Mouse (Mus musculus) lung, adult 18-20 months (tissue): ENCODE measurements around the gene Poc5.

Experiments
- DNase-seq, 2 experiments: peaks; one replicate each; pipeline ENCODE4 v3.0.0; 2022; ENCODE audit warnings: mixed read lengths in 2 of 2

The Poc5 gene

GRCm38 (mm10) chr13:96388042-96388888 lies at the start of gene Poc5:
Poc5 (plus strand) TSS chr13:96388294.
- DNase-seq, result peak; percentile 99

- DNase-seq, result no peak
Observed at GRCm38 (mm10) chr13:96341461-96341860, 46.6 kb upstream of the Poc5 start.

DNA sequence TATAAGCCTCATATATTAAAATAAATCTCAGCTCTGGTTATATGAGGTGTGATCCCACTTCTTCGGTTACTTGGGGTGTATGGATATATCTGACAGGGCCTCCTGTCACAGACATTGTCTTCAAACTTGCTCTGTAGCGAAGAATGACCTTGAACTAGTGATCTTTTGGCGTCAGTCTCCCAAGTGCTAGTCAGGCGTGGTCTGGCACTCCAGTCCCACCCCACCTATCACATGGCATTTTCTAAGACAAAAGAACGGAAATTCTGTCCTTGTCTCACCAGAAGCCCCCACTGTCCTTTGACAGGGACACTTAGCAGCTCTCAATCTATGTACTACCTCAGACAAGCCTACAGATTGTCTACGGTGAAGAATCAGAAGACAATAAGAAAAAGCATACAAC lies 43.3 kb upstream of the Poc5 start:
- no peak for DNase-seq

GRCm38 (mm10) chr13:96346581-96346980 lies 41.5 kb upstream of the Poc5 start:
- DNase-seq, result no peak

- no peak for DNase-seq
Observed at GRCm38 (mm10) chr13:96350207-96350606, 37.9 kb upstream of the Poc5 start.

DNA sequence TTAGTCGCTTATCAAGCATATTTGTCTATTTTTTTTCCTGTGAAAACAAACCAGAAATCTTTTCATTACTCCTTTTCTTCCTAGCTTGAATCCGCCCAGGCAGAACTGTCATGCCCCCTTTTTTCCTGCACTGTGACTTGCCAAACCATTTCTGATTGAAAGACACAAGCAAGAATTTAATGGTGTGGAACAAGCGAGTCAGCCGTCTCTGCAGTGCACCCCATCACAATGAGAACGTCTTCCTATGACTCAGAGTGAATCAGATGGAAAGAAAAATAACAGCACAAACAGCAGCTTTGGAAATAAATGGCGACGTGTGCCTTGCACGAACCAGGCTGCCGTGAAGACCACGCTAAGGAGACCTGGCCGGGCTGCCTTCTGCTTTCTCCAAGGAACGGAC lies 36.8 kb upstream of the Poc5 start:
- DNase-seq, result no peak

GRCm38 (mm10) chr13:96375519-96375918 lies 12.6 kb upstream of the Poc5 start:
- DNase-seq, result no peak

- DNase-seq, result no peak
Observed at GRCm38 (mm10) chr13:96376871-96377270, 11.2 kb upstream of the Poc5 start.

- DNase-seq, result no peak
Observed at GRCm38 (mm10) chr13:96377883-96378282, 10.2 kb upstream of the Poc5 start.

DNA sequence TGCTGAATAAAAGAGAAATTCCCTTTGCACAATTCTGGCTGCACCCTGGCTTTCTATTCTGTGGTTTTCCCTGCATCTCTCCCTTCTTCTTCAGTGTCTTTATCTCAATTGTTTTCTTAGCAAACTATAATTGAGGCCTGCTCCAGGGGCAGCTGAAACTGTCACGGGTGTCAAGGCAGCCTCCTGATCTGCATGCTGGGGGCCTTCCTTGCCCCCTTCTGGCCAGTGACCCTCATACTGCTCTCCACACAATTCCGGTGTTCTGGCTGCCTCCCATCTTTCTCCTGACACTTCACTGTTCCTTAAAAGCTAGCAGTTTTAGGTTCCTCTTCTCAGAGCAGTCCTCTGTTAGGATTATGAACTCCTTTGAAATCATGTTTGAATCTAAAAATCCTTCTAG lies 1.2 kb downstream of the Poc5 start:
- no peak for DNase-seq

GRCm38 (mm10) chr13:96401251-96401650 lies 13.2 kb downstream of the Poc5 start:
- DNase-seq, result no peak

DNA sequence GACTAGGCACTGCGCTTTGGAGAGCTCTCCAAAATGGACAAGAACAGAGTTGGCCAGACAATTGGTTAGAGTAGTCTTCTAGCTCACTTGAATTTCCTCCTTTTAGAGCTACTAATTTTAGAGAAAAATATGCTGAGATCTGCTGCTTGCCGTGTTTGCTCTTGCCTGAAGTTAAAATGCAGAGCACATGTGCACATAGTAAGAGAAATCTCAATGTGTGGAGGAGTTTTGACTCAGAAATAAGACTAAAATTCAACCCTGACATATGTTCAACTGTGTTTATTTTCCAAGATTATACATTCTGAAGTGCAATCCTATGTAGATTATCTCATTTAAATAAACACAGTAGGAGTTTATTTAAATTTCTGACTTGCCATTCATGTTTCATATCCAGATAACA lies 17.4 kb downstream of the Poc5 start:
- no peak for DNase-seq

- peak; percentile 7 to 36 for DNase-seq
Observed at GRCm38 (mm10) chr13:96407040-96407439, 18.9 kb downstream of the Poc5 start.

- no peak for DNase-seq
Observed at GRCm38 (mm10) chr13:96408786-96409185, 20.7 kb downstream of the Poc5 start.

DNA sequence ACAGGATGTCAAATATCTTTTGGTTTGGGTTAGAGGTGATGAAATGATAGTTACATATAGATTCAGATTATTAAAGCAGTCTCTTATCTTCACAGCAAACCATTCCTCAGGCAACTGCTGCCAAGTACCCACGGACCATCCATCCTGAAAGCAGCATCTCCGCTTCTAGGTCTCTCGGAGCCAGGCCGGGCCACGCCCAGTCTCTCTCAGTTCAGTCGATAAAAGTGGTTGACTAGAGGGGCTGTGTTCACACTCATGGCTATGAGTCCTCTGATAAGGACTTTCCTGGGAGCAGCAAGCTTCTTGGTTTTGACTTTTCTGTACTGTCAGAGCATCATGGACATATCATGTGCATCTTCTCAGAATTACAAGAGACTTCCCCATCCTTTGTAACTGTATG lies 26.3 kb downstream of the Poc5 start:
- no peak for DNase-seq

- no peak for DNase-seq
Observed at GRCm38 (mm10) chr13:96416380-96416779, 28.3 kb downstream of the Poc5 start.

GRCm38 (mm10) chr13:96417261-96417813 lies 29.2 kb downstream of the Poc5 start:
- DNase-seq, result no peak

DNA sequence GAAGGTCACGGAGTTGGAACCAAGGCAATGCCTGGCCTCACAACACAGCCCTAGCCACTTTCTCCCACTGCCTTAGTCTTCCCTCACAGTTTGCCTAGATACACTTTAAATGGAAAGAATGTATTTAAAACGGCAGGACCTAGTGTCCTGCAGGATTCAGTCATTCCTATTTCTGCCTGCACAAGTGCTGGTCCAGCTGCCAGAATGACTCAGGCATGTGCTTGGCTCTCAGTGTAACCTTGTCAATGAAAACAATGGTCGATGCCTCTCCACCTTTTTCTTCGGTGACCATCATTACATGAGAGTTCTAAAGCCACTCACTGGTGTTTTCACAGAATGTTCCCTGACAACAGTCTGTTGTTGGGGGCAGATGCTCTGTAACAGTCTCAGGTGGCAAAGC lies 30.4 kb downstream of the Poc5 start:
- DNase-seq, result no peak

- DNase-seq, result no peak
Observed at GRCm38 (mm10) chr13:96421230-96421629, 33.1 kb downstream of the Poc5 start.

DNA sequence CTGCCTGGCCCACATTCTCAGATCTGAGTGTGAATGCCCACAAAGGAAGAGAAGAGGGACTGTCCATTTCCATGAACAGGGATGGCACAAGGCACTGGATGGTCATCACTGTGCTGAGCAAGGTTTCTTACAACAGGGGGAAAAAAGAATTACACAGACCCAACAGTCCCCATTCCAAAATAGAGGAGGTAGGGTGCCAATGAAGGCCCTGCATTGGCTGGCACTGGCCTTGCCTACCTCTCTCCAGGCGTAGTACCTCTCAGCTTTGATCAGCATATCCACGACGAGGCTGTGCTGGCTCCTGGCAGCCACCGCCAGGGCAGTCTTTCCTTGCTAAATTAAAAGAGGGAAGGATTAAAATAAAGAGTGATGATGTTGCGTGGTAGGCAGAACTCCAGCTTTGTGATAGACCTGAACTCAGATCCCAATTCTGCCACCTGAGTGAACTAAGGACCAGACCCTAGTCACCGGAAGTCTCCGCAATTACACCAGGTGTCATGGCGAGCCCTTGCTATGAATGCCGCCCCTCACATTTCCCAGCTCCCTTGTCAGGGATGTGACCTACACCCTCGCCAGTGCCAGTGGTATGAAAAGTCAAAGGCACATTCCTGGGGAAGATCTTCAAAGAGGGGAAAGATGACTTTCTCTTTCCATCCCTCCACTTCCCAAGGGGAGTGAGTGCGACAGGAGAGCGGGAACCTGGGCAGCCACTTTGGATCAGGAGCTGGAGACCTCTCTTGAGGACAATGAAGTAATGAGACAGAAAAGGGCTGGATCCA lies 36.6 kb downstream of the Poc5 start:
- DNase-seq, result no peak

DNA sequence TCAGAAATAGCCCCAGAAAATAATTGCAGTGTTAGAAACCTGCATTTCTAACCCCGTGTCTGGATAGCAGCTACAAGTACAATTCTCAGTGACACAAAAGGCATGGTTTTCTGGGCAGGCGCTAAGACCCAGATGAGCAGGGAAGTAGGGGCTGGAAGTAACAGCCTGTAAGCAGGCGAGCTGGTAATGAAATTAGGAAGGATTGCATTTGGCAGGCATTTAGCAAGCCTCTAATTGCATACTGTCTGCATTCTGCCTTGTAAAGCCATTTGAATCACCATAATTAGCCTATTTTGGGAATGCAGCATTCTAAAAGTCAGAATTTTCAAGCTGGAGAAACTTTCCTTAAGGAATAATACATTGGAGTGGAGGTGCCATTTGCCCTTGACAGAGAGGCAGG lies 38.0 kb downstream of the Poc5 start:
- DNase-seq, result no peak

DNA sequence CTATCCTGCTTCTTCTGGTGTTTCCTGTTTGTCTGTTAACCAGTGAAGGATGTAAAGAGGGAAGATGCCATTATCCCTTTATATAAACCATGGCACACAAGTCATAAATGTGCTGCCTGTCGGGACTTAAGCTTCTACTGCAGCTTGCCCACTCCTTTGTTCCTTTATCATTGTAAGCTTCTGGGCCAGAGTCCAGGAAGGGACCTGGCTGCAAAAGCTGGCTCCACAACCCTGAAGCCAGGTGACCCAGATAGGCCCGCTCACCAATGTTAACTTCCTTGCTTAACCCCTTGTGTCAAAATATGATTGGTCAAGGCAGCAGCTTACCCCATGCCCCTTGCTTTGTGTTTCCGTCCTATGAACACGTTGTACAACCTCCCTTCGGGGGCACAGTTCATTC lies 40.4 kb downstream of the Poc5 start:
- DNase-seq, result no peak

GRCm38 (mm10) chr13:96431595-96432156 lies 43.6 kb downstream of the Poc5 start:
- DNase-seq, result peak; percentile 83 to 88
